Mouse (Mus musculus) hindbrain, postnatal 0 days (tissue): ENCODE measurements at regions not wholly inside any gene's neighbourhood (a gene's known extent, or its start where the extent isn't known, plus 50 kb on each side); places are given as distances from the start of the nearest gene placed in this dataset.
A peak's percentile ranks its signal among the peaks of the same experiment; 100 is the strongest.

Experiments used
- ATAC-seq: fragments of 200-750 bp; cut with Nextera tagmentation; 2 replicates; pipeline ENCODE4 v1.8.0; 2017; ENCODE audit warnings: mild to moderate bottlenecking, moderate TSS enrichment, moderate library complexity
- DNase-seq: peaks from one replicate; pipeline ENCODE4 v3.0.0-alpha.2; 2015; ENCODE audit warnings: low spot score
- H3K27ac ChIP-seq: fragments of 300-500 bp; sonication (generic); 2 replicates; pipeline ENCODE4 v1.5.1; 2014; ENCODE audit warnings: mild to moderate bottlenecking
- H3K27me3 ChIP-seq: fragments of 300-500 bp; sonication (generic); 2 replicates; pipeline ENCODE4 v1.6.1; 2014; ENCODE audit warnings: low read length, mixed read lengths; ENCODE audit not compliant: insufficient read depth
- H3K36me3 ChIP-seq: fragments of 300-500 bp; sonication (generic); 2 replicates; pipeline ENCODE4 v1.6.1; 2014; ENCODE audit warnings: low read length, mixed read lengths; ENCODE audit not compliant: insufficient read depth
- H3K4me1 ChIP-seq: fragments of 300-500 bp; sonication (generic); 2 replicates; pipeline ENCODE4 v1.6.1; 2014; ENCODE audit warnings: antibody characterized with exemption, low read length, mixed read lengths; ENCODE audit not compliant: insufficient read depth
- H3K4me2 ChIP-seq: fragments of 300-500 bp; sonication (generic); 2 replicates; pipeline ENCODE4 v1.6.1; 2014; ENCODE audit warnings: low read depth, mild to moderate bottlenecking, low read length, moderate library complexity, mixed read lengths
- H3K4me3 ChIP-seq: fragments of 300-500 bp; sonication (generic); 2 replicates; pipeline ENCODE4 v1.5.1; 2014; ENCODE audit warnings: low read length
- H3K9ac ChIP-seq: fragments of 300-500 bp; sonication (generic); replicated peaks from 2 replicates; pipeline ENCODE4 v1.6.1; 2014; ENCODE audit warnings: mild to moderate bottlenecking, low read length, moderate library complexity, mixed read lengths
- H3K9me3 ChIP-seq: fragments of 300-500 bp; sonication (generic); 2 replicates; pipeline ENCODE4 v1.6.1; 2016; ENCODE audit warnings: low read length, mixed read lengths
- CTCF ChIP-seq: IDR thresholded peaks from 2 replicates; pipeline ENCODE4 v1.5.1; 2016; ENCODE audit warnings: antibody characterized with exemption, control low read depth, low read depth
- WGBS: fragments of 180-500 bp; shearing (Covaris S2); extraction: QIAGEN DNeasy Blood & Tissue Kit; methylation state at CpG from one replicate; pipeline ENCODE4 v1.1.7; 2014; 5-methylcytosine and 5-hydroxymethylcytosine counted together

DNA sequence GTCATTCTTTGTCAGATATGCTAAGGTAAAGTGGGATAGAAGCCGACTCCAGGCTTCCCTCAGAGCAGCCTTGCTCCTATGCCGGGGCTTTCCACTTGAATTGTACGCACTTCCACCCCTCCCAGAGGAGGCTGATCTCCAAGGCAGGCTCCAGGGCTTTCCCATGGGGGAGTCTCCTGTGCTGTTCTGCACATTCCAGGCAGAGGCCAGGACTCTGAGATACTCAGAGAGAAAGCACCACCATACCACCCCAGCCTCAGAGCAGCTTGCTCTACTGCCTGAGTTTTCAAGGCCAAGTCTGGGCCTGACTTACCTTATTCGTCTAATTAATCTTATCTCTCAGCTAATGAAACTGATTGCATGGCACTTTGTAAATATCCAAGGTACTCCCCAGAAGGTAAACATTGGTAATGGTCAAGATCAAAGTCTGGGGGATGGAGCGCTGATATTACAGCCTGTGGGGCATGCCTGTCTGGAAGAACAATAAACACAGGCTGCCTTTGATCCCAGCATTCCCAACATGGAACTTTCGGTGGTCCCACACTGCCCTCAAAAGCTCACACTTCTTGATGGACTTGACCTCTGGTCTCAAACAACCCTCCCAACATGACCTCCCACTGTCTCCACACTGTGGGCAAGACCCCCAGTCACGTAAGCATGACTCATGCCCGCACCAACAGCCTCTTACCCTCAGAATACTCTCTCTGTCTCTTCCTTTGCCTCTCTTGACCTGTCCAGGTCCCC is 111.6 kb upstream of the Nfe2l3 start:
- ATAC-seq (no peak), DNase-seq (no peak)
- Histone ChIP-seq H3K9ac (no peak overlapping the region), H3K9me3 (no peaks in the 10 kb centered on the region), H3K27me3 (no peaks in the 10 kb centered on the region), H3K4me1 (no peaks in the 10 kb centered on the region; the same call in 1 of the 2 replicates), H3K27ac (no peak overlapping the region), H3K4me2 (no peak overlapping the region), H3K36me3 (no peaks in the 10 kb centered on the region), H3K4me3 (no peak overlapping the region)
- TF ChIP-seq CTCF, result no peak
- WGBS, result 59% methylated on average over 8 of the region's 8 CpGs

DNA sequence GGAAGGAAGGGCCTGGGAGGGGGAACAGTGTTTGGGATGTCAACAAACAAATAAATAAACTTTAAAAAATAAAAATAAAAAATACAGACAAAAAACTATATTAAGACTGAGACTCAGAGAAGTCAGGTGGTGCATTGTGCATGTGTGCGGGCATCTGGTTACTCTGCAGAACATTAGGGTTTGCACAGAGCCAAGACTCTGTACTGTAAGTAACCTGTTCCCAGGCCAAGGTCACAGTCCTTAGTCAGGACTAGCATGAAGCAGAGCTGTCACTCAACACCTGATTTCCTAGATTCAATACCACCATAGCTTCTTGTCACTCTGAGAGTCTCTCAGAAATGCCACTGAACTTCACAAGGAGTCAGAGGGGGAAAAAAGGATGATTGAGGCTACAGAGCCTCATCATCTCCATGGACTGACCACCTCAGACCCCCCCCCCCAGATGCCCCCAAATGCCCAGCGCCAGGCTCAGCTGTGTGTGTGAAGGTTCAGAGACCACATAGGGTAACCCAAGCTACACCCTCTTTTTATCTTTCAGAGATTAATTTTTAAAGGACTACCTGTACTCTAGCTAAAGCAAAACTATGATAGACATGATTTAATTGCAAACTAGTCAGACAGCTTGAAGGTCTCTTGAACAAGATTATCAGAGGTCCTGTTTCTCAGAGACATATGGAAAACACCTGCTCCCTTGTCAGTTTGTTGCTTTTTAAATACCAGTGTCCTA is 106.2 kb upstream of the Nfe2l3 start:
- H3K4me3 ChIP-seq, result no peak overlapping the region
- H3K4me2 ChIP-seq, result no peak overlapping the region
- H3K9ac ChIP-seq, result no peak overlapping the region
- H3K27me3 ChIP-seq, result 0 out of 2 replicates have a peak, but pooled peaks cover 4% of the 10 kb centered on the region
- no peak overlapping the region for H3K27ac ChIP-seq
- no peaks in the 10 kb centered on the region for H3K9me3 ChIP-seq
- ATAC-seq (no peak), DNase-seq (no peak)
- WGBS, result 77% methylated on average over 2 of the region's 2 CpGs
- H3K4me1 ChIP-seq, result no peaks in the 10 kb centered on the region
- no peaks in the 10 kb centered on the region for H3K36me3 ChIP-seq
- TF ChIP-seq CTCF, result no peak

DNA sequence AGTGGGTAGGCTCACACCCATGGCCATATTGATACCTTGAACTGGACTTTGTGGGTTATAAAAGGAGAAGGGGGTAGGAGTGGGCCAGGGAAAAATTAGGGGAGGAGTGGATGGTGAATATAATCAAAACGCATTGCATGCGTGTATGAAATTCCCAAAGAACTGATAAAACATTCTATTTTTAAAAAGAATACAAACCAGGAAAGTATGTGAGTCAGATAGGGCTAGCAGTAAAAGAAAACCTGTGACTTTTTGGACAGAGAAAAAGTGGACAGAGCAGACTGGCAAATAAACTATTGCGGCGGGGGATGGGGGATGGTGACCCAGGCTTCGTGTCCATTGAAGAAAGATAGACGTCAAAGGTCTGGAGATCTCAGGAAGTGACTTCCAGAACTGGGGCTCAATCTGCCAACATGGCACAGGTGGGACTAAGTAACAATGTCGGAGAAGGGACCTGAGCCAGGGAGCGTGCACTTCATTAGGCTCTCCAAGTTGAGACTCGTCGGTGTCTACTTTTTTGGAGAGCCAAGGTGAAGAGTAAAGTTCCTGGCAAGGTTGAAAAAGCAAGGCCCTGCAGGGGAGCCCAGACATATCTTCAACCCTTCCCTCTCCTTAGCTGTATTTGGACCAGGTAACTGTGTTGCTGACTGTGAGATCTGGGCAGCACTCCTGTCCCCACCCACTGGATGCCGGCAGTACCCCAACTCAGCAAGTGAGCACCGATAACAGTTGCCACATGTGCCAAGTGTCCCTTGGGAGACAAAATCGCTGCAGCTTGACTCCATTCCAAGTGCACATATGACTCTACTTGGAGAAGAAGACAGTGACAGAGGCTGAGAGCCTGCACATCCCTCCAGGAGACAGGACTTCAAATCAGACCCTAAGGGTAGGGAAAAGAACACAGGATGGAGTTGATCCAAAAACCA is 103.1 kb upstream of the Nfe2l3 start:
- TF ChIP-seq CTCF, result no peak
- 0 out of 2 replicates have a peak, but pooled peaks cover 4% of the 10 kb centered on the region for H3K27me3 ChIP-seq
- no peaks in the 10 kb centered on the region for H3K36me3 ChIP-seq
- H3K4me1 ChIP-seq, result peaks cover 18% of the 10 kb centered on the region
- no peak overlapping the region for H3K4me2 ChIP-seq
- no peak overlapping the region for H3K27ac ChIP-seq
- no peaks in the 10 kb centered on the region for H3K9me3 ChIP-seq
- DNase-seq, result no peak
- WGBS, result 77% methylated on average over 13 of the region's 13 CpGs
- no peak for ATAC-seq
- no peak overlapping the region for H3K4me3 ChIP-seq
- H3K9ac ChIP-seq, result no peak overlapping the region

DNA sequence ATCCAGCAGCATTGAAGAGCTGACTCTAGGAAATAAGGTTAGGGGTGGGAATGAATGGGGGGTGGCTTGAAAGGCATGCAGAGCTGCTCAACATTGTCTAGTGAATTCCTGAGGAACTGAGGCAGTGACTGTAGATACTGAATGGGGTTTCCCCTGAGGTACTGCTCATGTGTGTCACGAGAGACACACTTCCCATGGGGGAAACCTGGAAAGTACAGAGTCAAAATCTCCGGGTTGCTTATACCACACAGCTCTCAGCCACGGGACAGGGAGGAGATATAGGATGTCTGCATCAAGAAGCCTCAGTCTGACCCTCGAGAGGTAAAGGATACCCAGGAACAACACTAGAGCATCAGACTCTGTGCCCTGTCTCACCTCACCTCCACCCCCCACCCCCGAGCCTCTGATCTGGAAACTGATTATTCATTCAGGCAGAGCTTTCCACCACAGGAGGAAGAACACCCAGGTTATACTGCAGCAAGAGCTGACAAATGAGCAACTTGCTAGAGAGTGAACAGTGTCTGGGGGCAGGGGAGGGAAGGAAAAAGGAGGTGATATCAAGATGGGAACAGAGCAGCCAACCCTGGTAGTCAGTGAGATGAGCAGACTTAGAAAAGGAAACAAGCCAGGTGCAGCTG is 102.3 kb upstream of the Nfe2l3 start:
- TF ChIP-seq CTCF, result no peak
- 72% methylated on average over 5 of the region's 5 CpGs for WGBS
- no peak overlapping the region for H3K4me3 ChIP-seq

DNA sequence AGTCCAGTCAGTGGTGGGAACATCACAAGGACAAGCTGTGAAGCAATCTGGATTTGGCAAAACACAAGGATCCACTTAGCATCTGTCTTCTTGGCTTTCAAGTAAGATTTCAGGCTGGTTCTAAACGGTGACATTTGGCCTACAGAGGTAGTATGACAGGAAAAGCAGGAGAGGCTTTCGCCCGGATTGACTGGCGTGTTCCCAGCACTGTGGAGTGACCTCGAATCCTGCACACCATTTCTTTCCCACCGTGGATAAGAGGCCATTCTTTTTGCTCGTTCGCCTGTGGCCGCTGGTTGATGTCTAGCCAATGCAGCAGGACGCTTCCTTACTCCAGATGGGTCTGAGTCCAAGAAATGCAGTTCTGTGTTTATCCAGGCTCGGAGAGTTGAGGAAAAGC is 99.6 kb upstream of the Nfe2l3 start:
- H3K4me3 ChIP-seq, result no peak overlapping the region
- TF ChIP-seq CTCF, result no peak
- peaks cover 18% of the 10 kb centered on the region for H3K4me1 ChIP-seq
- 30% methylated on average over 11 of the region's 11 CpGs for WGBS
- no peak overlapping the region for H3K27ac ChIP-seq
- no peak overlapping the region for H3K9ac ChIP-seq
- H3K4me2 ChIP-seq, result 0 out of 2 replicates have a peak overlapping the region, but pooled peaks have one; percentile 16
- no peaks in the 10 kb centered on the region for H3K9me3 ChIP-seq
- DNase-seq, result peak; percentile 61
- 0 out of 2 replicates have a peak, but pooled peaks cover 4% of the 10 kb centered on the region for H3K27me3 ChIP-seq
- ATAC-seq, result 0 out of 2 replicates have a peak, but pooled peaks have one; percentile 21
- no peaks in the 10 kb centered on the region for H3K36me3 ChIP-seq

More for the DNA sequence above, 102.3 kb upstream of the Nfe2l3 start:
- no peak overlapping the region for H3K27ac ChIP-seq
- no peaks in the 10 kb centered on the region for H3K9me3 ChIP-seq
- DNase-seq (no peak), ATAC-seq (no peak)
- H3K36me3 ChIP-seq, result no peaks in the 10 kb centered on the region
- H3K9ac ChIP-seq, result no peak overlapping the region
- no peak overlapping the region for H3K4me2 ChIP-seq
- H3K4me1 ChIP-seq, result peaks cover 18% of the 10 kb centered on the region
- 0 out of 2 replicates have a peak, but pooled peaks cover 4% of the 10 kb centered on the region for H3K27me3 ChIP-seq
